Mouse (Mus musculus) left cerebral cortex, postnatal 25 days (tissue): Measurements from ENCODE around the gene Pla2g2f. TPM values are rescaled to one million over a fixed set of nuclear protein-coding genes. Genes with fewer than 3 reads are reported as not detected.

Experiments used
- DNase-seq, 2 experiments: peaks; one replicate each; pipeline ENCODE4 v3.0.0; 2022; ENCODE audit warnings: low spot score in 2 of 2, mixed read lengths in 1 of 2
- intact Hi-C: fragments of 180-260 bp; cut with DNase I; formaldehyde crosslinking; loops from one replicate; pipeline ENCODE4 v1.15.1; 2025
- total RNA-seq, 2 experiments: library from RNA; stranded (reverse); gene quantifications; 2 replicates each; pipeline ENCODE4 v1.2.3; 2021

The Pla2g2f gene
- total RNA-seq, 2 experiments from 2014 or later, result not detected

DNA sequence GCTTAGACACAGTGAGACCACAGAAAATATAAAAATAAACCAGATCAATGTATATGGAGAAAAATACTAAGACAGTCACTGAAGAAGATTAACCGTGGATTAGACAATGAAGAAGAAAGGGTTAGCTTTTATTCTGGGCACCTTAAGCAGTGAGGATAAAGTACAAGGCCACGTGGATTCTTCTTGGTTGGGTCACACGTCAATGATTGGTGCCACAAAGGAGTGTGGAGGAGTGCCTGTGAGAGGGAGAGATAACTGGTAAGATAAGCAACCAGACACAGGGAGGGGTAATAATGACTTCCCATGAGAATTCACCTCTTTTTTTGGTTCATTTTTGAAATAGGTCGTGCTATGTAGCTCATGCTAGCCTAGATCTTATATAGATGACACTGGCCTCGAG is 15.0 kb upstream of the Pla2g2f start:
- no peak for DNase-seq
- intact Hi-C loops, result no loop called here

DNA sequence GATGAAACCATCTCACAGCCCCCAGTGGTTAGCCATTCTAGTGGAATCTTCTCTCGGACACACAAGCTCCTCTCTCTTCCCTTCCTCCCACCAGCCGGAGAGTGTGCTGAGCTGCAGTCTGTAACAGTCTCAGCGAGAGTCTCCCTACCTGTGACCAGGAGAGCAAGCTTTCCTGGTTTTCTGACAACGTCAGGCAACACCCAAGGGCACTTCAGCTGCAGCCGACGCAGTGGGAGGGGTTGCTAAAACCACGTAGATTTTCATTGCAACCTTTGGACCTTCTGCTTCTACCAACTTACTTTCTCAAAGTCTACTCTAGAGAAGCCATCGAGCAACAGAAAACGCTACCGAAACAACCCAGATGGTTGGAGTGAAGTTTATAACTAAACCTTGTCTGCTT is 14.5 kb upstream of the Pla2g2f start:
- intact Hi-C loops, result no loop called here
- DNase-seq, result no peak

DNA sequence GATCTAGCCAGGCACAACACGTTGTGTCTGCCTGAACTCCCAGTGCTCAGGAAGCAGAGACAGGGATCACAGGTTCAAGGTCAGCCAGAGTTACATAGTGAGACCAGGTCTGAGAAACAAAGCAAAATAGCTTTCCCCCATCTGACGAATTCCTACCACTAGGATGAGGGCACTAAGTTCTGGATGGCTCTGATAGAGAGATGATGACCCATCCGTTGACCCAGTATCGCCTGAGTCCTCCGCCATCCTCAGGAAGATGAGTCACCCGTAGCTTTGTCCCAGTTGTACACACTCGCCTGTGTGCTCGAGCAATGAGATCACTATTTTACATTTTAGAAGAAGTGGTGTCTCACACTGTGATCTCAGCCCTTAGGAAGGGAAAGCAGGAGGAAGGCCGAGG is 4.8 kb upstream of the Pla2g2f start:
- no peak for DNase-seq
- intact Hi-C loops, result no loop called here

DNA sequence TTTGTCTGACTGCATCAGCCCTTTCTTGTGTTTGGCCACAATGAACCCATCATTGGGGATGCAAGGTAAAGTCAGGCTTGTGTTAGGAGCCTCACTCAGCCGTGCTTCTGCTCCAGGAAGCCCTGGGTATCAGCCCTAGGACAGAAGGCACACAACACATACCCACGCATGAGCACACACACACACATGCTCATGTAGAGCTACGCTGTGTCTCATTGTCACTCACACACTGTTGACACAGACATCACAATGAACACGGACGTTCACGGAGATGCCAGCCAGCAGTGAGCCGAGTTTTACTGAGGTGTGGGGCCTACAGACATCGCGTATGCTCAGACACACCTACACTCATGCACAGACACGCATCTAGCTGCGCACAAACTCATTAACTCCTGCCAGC is 1.4 kb downstream of the Pla2g2f start:
- DNase-seq, result no peak

DNA sequence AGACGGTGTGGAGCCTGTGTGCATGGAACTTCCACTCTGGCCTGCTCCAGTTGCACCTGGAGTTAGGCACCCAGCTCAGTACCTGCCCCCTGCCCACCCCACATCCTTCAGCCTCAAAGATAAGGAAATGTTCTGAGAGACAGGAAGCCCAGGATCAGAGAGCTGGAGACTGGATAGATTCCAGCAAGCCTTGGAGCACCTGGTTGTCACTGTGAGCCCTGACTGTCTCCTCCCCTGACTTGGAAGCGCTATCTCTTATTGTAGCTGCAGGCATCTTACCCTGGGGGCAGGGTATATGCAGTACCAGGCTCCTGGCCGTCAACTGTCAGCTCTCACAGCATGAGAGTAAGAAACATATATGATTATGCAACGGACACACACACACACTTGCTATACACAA is 2.0 kb downstream of the Pla2g2f start:
- intact Hi-C loops, result no loop called here
- DNase-seq, result no peak

More for the DNA sequence above, 1.4 kb downstream of the Pla2g2f start:
- intact Hi-C loops, result no loop called here

DNA sequence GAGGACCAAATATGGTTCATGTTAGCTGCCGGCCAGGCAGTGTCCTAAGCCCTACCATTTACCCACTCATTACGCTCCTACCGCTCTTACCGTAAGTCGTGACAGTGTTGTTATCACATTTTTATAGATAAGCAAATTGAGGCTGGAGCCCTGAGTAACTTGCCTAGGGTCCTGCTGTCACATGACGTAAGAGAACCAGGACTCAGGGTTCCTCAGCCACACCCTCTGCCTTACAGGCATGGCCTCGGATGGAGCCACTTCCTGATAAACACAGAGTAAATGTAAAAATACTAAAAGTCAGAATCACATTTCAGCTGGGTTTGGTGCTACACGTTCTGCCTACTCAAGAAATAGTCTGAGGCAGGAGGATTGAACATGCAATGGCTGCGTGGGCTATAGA is 3.0 kb downstream of the Pla2g2f start:
- no peak for DNase-seq
- intact Hi-C loops, result no loop called here

DNA sequence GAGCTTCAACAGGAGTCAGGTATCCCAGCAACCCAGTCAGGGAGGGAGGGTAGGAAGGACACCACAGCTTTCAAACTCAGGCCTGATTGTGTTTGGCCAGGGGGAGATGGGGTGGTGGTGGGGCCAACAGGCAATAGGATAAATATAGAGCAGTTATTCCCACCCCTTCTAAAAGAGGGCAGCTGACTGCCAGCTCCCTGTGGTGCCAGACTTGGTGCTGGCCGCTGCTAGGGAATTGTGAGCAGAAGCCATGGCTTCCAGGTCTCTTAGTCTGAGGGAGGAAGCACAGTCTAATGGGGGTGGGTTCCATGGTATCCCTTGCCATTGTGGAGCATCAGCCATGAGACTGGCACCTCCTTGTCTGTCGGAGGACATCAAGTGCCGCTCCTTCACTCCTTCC is 3.8 kb downstream of the Pla2g2f start:
- intact Hi-C loops, result no loop called here
- DNase-seq, result no peak

DNA sequence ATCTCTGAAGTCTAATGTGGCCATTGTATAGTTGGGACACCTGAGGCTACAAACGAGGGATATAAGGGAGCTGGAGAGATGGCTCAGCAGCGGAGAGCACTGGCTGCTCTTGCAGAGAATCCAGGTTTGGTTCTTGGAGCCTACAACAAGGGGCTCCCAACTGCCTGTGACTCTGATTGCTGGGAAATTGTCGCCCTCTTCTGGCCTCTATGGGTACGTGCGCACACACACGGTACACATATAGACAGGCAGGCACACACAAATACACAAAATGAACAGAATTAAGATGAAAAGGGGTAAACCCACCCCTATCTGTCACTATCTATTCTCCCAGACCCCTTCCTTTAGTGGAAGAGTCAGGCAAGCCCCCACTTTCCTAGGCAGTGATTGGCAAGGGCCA is 4.8 kb downstream of the Pla2g2f start:
- no peak for DNase-seq
- intact Hi-C loops, result no loop called here

DNA sequence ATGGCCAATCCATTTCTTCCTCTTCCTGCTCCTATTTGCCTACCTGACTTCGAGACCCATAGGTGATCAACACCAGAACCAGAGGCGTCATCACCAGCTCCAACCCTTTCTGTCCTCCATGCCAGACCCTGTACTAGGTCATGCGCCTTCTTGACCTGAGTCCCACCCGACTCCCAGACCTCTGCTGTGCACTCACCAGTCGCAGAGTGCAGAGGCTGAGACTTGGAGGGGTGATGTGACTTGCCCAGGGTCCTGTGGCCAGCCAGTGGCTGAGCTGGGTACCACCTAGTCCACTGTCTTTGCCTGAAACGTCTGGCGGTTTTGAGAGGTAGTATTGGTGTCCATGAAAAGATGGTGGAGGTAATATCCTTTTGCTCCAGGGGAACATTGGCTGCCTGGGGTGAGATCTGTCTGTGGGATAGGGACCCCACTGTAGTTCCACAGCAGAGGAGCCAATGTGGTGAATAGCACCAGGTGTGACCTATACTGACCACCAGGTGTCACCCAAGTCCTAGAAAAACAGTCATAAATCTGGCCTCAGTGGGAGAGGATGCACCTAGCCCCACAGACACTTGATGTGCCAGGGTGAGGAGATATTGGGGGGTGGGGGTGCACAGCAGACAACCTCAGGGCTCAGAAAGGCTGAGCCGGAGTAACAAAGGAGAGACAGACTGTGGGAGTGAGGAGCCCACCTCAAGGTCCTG is 8.9 kb downstream of the Pla2g2f start:
- peak; percentile 68 to 78 for DNase-seq
- intact Hi-C loops, result loop anchor here (1.0 to 2.0 kb wide), 3 partner anchors 45 to 302 kb away; no protein-coding TSS in a partner anchor

DNA sequence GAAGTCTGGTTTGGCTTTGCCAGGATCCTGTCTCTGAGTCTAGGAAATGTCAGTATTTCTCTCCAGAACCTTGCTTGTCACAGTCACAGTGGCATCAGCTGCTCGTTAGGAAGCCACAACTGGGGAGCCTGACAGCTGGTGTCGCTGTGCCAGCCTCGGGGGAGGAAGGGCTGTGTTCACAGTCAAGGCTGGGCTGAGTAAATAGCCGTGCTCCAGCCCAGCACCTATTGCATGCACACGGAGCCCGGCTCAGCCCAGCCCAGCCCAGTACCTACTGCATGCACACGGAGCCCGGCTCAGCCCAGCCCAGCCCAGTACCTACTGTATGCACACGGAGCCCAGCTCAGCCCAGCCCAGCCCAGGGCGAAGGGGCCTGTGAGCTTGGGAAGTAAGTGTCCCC is 9.6 kb downstream of the Pla2g2f start:
- peak; percentile 47 to 74 for DNase-seq
- intact Hi-C loops, result loop anchor here (1.0 to 2.0 kb wide), 2 partner anchors 103 to 301 kb away; no protein-coding TSS in a partner anchor

DNA sequence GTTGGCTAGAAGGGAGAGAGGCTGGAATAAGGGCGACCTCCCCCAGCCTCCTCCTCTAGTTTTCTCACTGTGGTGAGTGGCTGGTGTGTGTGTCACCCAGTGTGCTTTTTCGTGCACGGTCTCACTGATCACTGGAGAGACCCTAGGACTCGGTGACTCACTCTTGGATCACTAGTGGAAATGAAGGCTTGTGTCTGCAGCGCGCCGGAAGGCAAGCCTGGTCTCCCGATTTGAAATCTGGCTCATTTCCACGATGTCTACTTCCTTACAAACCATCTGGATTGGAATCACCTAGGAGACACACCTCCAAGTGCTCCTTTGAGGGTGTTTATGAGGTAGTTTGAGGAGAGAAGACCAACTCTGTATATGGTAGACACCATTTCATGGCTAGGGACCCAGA is 10.6 kb downstream of the Pla2g2f start:
- intact Hi-C loops, result no loop called here
- peak; percentile 28 to 62 for DNase-seq

DNA sequence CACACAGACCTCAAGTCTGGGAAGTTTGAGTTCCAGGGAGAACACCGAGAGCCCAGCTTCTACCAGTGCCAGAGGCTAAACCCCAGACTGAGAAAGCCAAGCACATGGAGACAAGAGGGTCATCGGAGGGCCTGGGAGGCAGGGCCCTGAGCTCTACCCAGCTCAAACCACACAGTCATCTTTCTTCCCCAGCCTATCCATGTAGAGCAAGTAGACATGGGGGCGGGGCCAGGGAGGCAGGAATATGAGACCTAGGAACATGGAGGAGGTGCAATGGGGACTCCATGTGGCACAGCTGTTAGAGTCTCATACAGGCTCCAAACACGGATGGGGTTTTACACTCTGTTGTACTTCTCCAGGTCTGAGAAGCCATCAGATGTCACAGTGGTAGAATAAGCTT is 11.5 kb downstream of the Pla2g2f start:
- intact Hi-C loops, result no loop called here
- no peak for DNase-seq

DNA sequence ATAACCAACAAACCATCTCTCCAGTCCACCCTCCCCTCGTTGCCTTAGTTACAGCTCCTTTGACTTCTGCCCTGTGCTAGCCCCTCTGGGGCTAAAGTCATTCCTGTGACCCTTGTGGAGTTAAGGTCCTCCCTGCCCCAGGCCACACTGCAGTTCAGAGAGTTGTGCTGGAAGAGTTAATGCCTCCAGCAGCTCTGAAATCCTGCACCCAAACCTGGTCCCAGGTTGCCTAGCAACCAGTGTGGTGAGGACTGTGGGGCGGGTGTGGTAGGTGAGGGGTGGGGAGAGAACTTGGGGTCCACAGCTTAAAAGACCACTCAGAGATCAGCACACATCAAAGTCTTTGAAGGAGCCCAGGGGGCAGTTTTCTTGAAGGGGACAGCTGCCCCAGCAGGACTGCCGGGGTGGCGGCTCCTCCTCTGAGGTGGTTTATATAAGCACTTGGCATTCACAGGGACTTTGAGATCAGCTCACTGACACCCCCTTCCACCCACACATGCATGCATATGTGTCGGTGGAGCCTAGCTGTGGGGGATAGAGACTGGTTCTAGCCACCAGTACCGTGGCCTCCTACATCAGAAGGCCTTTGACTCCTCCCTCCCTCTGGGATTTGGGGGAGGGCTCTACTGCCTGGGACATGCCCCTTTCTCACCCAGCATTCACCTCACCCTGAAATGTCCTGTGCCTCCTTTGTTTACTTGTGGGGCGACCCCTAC is 18.1 kb downstream of the Pla2g2f start:
- peak in 1 of 2 experiments; percentile 75 for DNase-seq
- intact Hi-C loops, result no loop called here

DNA sequence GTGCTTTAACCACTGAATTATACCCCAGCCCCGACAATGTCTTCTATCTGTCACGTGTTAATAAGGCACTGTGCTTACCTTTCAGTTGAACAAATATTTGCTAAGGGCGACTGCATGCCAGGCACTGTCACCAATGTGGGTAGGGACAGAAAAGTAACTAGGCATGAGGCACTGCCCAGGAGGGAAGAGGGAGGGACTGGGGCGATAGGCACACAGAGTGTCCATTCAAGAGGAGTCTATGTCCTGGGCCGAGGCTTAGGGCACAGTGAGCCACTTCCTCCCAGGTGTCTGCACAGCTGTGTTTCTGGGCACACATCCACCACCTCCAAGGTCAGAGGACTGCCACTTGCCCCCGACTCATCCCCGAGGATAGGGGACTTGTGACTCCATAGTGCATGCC is 20.4 kb downstream of the Pla2g2f start, which contains the start of gene Ubxn10:
Gene Ubxn10, minus strand, starts transcription at position 137 of the 400 bp plus-strand sequence.
- intact Hi-C loops, result no loop called here
- DNase-seq, result no peak

DNA sequence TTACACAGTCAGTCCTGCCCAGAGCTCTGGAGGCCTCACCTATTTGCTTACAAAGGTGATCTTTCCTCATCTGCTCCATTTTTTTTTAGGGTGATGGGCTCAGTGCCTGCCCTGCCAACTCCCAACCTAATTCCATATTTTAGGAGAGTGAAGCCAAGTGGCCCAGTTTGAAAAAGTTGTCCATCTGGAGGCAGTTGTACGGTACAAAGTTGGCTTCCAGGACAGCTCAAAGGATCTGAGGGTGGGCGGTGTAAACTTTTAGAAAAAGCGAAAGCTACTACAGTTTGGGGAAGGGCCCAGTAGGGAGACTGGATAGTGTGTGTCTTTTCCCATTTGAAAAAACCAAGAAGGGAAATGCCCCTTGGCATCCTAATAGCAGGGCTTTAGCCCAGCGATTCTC is 22.6 kb downstream of the Pla2g2f start:
- intact Hi-C loops, result no loop called here
- DNase-seq, result peak in 1 of 2 experiments; percentile 78

DNA sequence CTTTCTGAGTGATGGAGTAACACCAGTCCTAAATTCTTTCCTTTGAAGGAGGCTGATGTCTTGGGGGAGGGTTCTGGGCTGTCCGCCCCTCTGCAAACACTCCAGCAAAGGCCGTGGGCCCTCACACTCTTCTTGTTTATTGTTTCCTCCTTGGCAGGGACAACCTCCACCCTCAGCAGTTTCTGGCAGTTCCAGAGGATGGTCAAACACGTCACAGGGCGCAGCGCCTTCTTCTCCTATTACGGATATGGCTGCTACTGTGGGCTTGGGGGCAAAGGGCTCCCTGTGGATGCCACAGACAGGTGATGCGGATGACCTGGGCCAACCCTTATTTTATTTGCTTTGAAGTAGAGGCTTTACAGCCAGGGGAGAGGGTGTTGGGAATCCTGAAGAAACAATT is 23.3 kb downstream of the Pla2g2f start:
- intact Hi-C loops, result no loop called here

DNA sequence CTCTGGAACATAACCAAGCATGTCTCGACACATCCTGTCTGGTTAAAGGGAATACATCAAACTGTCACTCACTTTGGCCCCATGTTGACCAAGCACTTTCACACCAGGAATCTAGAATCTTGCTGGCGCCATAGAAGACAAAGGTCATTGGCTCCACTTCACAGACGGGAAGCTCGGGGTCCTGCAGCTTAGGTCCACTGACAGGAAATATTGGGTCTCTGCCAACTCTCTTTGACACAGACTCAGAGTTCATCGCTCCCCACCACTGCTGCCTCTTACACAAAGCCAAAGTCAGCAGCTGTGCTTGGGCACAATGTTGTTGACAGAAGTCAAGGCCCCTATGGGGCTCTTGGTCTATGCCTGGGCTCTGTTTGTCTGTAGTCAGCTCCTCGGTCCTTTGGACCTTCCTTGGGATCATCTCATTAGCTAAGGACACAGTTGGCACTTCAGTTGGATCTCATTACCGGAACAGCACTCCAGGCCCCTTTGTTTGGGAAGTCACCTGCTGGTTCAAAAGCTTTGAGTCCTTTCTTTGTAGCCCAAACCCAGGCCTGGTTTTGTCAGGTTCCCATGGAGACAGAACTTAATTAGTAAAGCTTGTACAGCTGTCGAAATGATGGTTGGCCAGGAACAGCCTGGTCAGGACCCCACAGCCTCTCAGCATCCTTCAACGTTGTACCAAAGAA is 28.3 kb downstream of the Pla2g2f start:
- no peak for DNase-seq
- intact Hi-C loops, result no loop called here

More for the DNA sequence above, 23.3 kb downstream of the Pla2g2f start:
- DNase-seq, result no peak

DNA sequence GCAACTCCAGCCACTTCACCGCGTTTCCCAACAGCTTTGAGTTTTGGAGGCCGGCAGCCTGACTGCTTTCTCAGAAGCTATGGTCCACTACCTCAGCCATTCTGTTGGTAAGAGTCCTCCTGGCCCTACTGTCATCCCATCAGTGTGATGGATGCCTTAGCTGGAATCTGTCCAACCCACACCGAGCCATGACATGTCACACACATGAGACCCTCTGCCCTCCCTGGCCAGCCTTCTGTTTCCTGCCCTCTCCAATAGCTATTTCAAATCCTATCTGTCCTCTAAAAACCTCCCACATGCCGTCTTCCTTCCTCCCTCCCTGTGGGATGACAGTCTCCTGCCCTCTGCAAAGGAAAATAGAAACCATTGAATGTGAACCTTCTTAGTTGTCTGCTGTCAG is 31.7 kb downstream of the Pla2g2f start:
- intact Hi-C loops, result loop anchor here (2.0 kb wide), 1 partner anchor 65 kb away; no protein-coding TSS in a partner anchor

DNA sequence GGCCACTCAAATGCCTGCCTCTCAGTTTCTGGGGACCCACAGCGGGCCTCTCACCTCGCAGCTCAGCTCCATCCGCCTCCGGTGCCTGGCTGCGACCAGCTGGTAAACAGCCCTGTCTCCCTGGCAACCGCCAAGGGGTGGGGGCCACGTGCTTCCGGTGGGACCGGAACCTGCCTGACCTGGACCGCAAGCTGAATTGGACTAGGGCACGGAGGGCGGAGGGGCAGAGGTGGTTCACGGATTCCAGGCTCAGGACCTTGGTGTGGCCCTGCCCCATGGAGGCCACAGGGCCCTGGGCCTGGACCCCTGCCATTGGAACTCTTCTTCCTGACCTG is 32.3 kb downstream of the Pla2g2f start:
- intact Hi-C loops, result loop anchor here (2.0 kb wide), 1 partner anchor 64 kb away; no protein-coding TSS in a partner anchor
- DNase-seq, result peak in 1 of 2 experiments; percentile 62

More for the DNA sequence above, 31.7 kb downstream of the Pla2g2f start:
- peak in 1 of 2 experiments; percentile 35 for DNase-seq

DNA sequence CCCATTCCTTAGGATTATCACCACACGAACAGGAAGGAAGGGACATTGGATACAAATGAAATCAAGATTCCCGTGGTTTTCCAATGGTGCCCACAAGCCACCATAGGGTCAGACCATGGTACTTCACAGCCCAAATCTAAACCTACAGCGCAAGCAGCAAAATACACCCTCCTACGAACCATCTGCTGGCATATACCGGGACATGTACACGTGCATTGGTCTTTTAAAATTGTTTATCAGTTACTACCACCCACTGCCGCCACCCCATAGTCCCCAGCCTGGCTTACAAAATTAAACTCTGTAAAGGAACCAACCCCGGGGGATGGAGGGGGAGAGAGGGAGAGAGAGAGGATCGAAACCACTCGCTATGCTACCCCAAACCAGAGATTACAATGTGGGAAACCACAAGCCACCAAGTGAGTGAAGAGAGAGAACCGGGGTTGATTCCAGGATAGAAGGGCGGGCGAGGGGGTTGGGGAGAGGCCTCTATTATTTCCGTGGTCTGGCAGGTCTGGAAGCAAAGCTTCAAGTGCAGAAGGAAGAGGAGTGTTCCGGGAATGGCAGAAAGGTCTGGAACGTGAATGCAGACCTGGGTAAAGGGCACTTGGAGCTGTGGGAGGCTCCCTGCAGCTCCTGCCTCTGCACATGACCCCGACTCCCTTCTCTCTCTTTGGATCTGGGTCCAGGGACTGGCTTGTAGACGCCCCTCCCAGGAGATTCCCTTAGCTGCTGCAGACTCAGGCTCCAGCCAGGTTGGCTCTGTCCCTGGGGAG is 32.9 kb downstream of the Pla2g2f start, which contains the start of gene Pla2g2c:
Gene Pla2g2c, plus strand, starts transcription at position 439 of the 773 bp plus-strand sequence.
- intact Hi-C loops, result loop anchor here (2.0 kb wide), 1 partner anchor 64 kb away; no protein-coding TSS in a partner anchor
- peak; percentile 79 to 93 for DNase-seq
